Mouse (Mus musculus): ENCODE data around the gene Edem2.

The Edem2 gene

GRCm38 (mm10) chr2:155729158-155729645, at the start of gene Edem2:
TSS of gene Edem2 (minus strand) at chr2:155729475.
- peak; percentile 84 for DNase-seq (ENCODE audit: low read depth, low spot score)

GRCm38 (mm10) chr2:155779066-155779465, 49.8 kb upstream of the Edem2 start:
- no peak for DNase-seq (ENCODE audit: low read depth, low spot score)

- DNase-seq (ENCODE audit: low read depth, low spot score): no peak
These were observed 48.7 kb upstream of the Edem2 start for GRCm38 (mm10) chr2:155778004-155778403.

- DNase-seq (ENCODE audit: low read depth, low spot score): no peak
These were observed 48.4 kb upstream of the Edem2 start for GRCm38 (mm10) chr2:155777688-155777985.

- no peak for DNase-seq (ENCODE audit: low read depth, low spot score)
These were observed 47.8 kb upstream of the Edem2 start for GRCm38 (mm10) chr2:155776824-155777687.

- DNase-seq (ENCODE audit: low read depth, low spot score): no peak
These were observed 46.5 kb upstream of the Edem2 start for GRCm38 (mm10) chr2:155775685-155776263.

GRCm38 (mm10) chr2:155774927-155775684, 45.8 kb upstream of the Edem2 start, which contains the start of gene Mmp24:
TSS of gene Mmp24 (plus strand) at chr2:155775342.
- no peak for DNase-seq (ENCODE audit: low read depth, low spot score)

GRCm38 (mm10) chr2:155774261-155774926, 45.1 kb upstream of the Edem2 start:
- DNase-seq (ENCODE audit: low read depth, low spot score): no peak

GRCm38 (mm10) chr2:155773664-155774063, 44.4 kb upstream of the Edem2 start:
- no peak for DNase-seq (ENCODE audit: low read depth, low spot score)

GRCm38 (mm10) chr2:155764679-155765418, 35.6 kb upstream of the Edem2 start:
- peak; percentile 42 for DNase-seq (ENCODE audit: low read depth, low spot score)

GRCm38 (mm10) chr2:155756855-155757566, 27.7 kb upstream of the Edem2 start:
- DNase-seq (ENCODE audit: low read depth, low spot score): no peak

GRCm38 (mm10) chr2:155755746-155756145, 26.5 kb upstream of the Edem2 start:
- no peak for DNase-seq (ENCODE audit: low read depth, low spot score)

- peak; percentile 58 for DNase-seq (ENCODE audit: low read depth, low spot score)
These were observed 21.9 kb upstream of the Edem2 start, which contains the start of gene Procr for GRCm38 (mm10) chr2:155751014-155751786. TSS of gene Procr (plus strand) at chr2:155751117.

- no peak for DNase-seq (ENCODE audit: low read depth, low spot score)
These were observed 20.1 kb upstream of the Edem2 start for GRCm38 (mm10) chr2:155749394-155749793.

- DNase-seq (ENCODE audit: low read depth, low spot score): no peak
These were observed 16.2 kb upstream of the Edem2 start for GRCm38 (mm10) chr2:155745487-155745886.

- DNase-seq (ENCODE audit: low read depth, low spot score): no peak
These were observed 14.1 kb upstream of the Edem2 start for GRCm38 (mm10) chr2:155743351-155743750.

GRCm38 (mm10) chr2:155742931-155743337, 13.7 kb upstream of the Edem2 start:
- DNase-seq (ENCODE audit: low read depth, low spot score): no peak

- no peak for DNase-seq (ENCODE audit: low read depth, low spot score)
These were observed 12.9 kb upstream of the Edem2 start for GRCm38 (mm10) chr2:155742211-155742610.

GRCm38 (mm10) chr2:155737803-155738202, 8.5 kb upstream of the Edem2 start:
- DNase-seq (ENCODE audit: low read depth, low spot score): no peak

Measured in skeletal muscle tissue, adult 2 months (tissue).